Mouse (Mus musculus) stomach, postnatal 0 days (tissue): ENCODE data around the gene Cryab. TPM values are rescaled to one million over a fixed set of nuclear protein-coding genes. Genes with fewer than 3 reads are reported as not detected.

Source experiments
- ATAC-seq: fragments of 200-750 bp; cut with Nextera tagmentation; 2 replicates; pipeline ENCODE4 v1.8.0; 2017; ENCODE audit not compliant: low FRiP score, low TSS enrichment
- DNase-seq: peaks from one replicate; pipeline ENCODE4 v3.0.0-alpha.2; 2016; ENCODE audit warnings: low spot score
- H3K27ac ChIP-seq: fragments of 300-500 bp; sonication (generic); replicated peaks from 2 replicates; pipeline ENCODE4 v1.5.1; 2014; ENCODE audit warnings: mild to moderate bottlenecking, control low read depth
- H3K27me3 ChIP-seq: fragments of 300-500 bp; sonication (generic); 2 replicates; pipeline ENCODE4 v1.6.1; 2014; ENCODE audit warnings: low read length; ENCODE audit not compliant: control insufficient read depth, insufficient read depth
- H3K36me3 ChIP-seq: fragments of 300-500 bp; sonication (generic); 2 replicates; pipeline ENCODE4 v1.6.1; 2014; ENCODE audit warnings: low read length, mixed read lengths; ENCODE audit not compliant: control insufficient read depth, insufficient read depth
- H3K4me1 ChIP-seq: fragments of 300-500 bp; sonication (generic); replicated peaks from 2 replicates; pipeline ENCODE4 v1.6.1; 2014; ENCODE audit warnings: antibody characterized with exemption; ENCODE audit not compliant: control insufficient read depth, insufficient read depth
- H3K4me2 ChIP-seq: fragments of 300-500 bp; sonication (generic); replicated peaks from 2 replicates; pipeline ENCODE4 v1.6.1; 2014; ENCODE audit warnings: low read depth, mild to moderate bottlenecking, control low read depth, moderate library complexity
- H3K4me3 ChIP-seq: fragments of 300-500 bp; sonication (generic); 2 replicates; pipeline ENCODE4 v1.5.1; 2014; ENCODE audit warnings: low read depth, low read length, control low read depth
- H3K9ac ChIP-seq: fragments of 300-500 bp; sonication (generic); 2 replicates; pipeline ENCODE4 v1.6.1; 2014; ENCODE audit warnings: mild to moderate bottlenecking, low read length, control low read depth, mixed read lengths
- H3K9me3 ChIP-seq: fragments of 300-500 bp; sonication (generic); 2 replicates; pipeline ENCODE4 v1.6.1; 2016; ENCODE audit warnings: low read length; ENCODE audit not compliant: control insufficient read depth
- CTCF ChIP-seq: IDR thresholded peaks from 2 replicates; pipeline ENCODE4 v1.5.1; 2016; ENCODE audit warnings: antibody characterized with exemption, low read depth, mild to moderate bottlenecking, moderate library complexity
- EP300 ChIP-seq: optimal IDR thresholded peaks from 2 replicates; pipeline ENCODE3; 2016; ENCODE audit warnings: antibody characterized with exemption
- WGBS: fragments of 180-500 bp; shearing (Covaris S2); extraction: QIAGEN DNeasy Blood & Tissue Kit; methylation state at CpG from one replicate; pipeline ENCODE4 v1.1.7; 2014; 5-methylcytosine and 5-hydroxymethylcytosine counted together
- polyA plus RNA-seq: library from polyadenylated mRNA; unstranded; fragments of >200 nt; fragmentation: Nextera tagmentation; extraction: Ambion mirVana; gene quantifications from 2 replicates; pipeline ENCODE4 v1.2.1, GENCODE M21; 2015

Cryab gene
- polyA plus RNA-seq, 1 experiment from 2014 or later: 174 TPM

GRCm38 (mm10) chr9:50782155-50782554 is 31.0 kb downstream of the Cryab start:
- peak; percentile 34 for DNase-seq
- Histone ChIP-seq H3K36me3 (peaks cover 20% of the 10 kb centered on the region), H3K4me3 (no peak overlapping the region), H3K4me1 (no peaks in the 10 kb centered on the region), H3K27me3 (no peaks in the 10 kb centered on the region), H3K9ac (no peak overlapping the region), H3K9me3 (no peaks in the 10 kb centered on the region), H3K27ac (no peak overlapping the region), H3K4me2 (no peak overlapping the region)
- TF ChIP-seq CTCF: peak; percentile 66
- no peak for TF ChIP-seq EP300
- WGBS: 78% methylated on average over 2 of the region's 2 CpGs
- no peak for ATAC-seq

GRCm38 (mm10) chr9:50795266-50795665 is 44.1 kb downstream of the Cryab start:
- Histone ChIP-seq H3K4me1 (no peaks in the 10 kb centered on the region), H3K4me3 (no peak overlapping the region), H3K4me2 (no peak overlapping the region), H3K9me3 (no peaks in the 10 kb centered on the region), H3K36me3 (peaks cover 14% of the 10 kb centered on the region), H3K9ac (no peak overlapping the region), H3K27me3 (no peaks in the 10 kb centered on the region), H3K27ac (no peak overlapping the region)
- DNase-seq (no peak), ATAC-seq (no peak)
- WGBS: 83% methylated on average over 3 of the region's 3 CpGs
- TF ChIP-seq EP300 (no peak), CTCF (no peak)

DNA sequence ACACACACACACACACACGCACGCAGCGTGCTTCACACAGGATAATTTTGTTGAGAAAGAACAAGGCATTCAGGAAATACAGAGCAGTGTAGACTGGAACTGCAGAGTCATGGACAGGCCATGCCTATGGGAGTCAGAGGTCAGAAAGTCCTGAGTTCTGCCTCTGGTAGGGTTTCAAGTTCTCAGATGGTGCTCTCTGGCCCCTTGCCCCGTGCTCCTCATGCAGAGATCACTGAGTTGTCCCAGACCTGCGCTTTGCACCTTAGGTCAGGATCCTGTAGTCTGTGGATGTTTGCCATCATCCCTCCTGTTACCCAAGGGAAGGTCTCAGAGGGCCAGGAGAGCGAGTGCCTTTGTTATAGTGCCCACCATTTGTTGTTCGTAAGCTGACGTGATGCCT is 45.7 kb downstream of the Cryab start:
- H3K27me3 ChIP-seq: no peaks in the 10 kb centered on the region
- no peak overlapping the region for H3K9ac ChIP-seq
- H3K27ac ChIP-seq: no peak overlapping the region
- DNase-seq (no peak), ATAC-seq (no peak)
- H3K4me1 ChIP-seq: no peaks in the 10 kb centered on the region
- no peaks in the 10 kb centered on the region for H3K9me3 ChIP-seq
- peaks cover 7% of the 10 kb centered on the region for H3K36me3 ChIP-seq
- H3K4me3 ChIP-seq: no peak overlapping the region
- H3K4me2 ChIP-seq: no peak overlapping the region
- no peak for TF ChIP-seq CTCF
- TF ChIP-seq EP300: no peak
- WGBS: 87% methylated on average over 8 of the region's 8 CpGs

- Histone ChIP-seq H3K9me3 (no peaks in the 10 kb centered on the region), H3K27me3 (no peaks in the 10 kb centered on the region), H3K4me2 (no peak overlapping the region), H3K36me3 (peaks cover 7% of the 10 kb centered on the region), H3K27ac (no peak overlapping the region), H3K4me3 (no peak overlapping the region), H3K4me1 (no peaks in the 10 kb centered on the region), H3K9ac (no peak overlapping the region)
- TF ChIP-seq EP300: no peak
- TF ChIP-seq CTCF: no peak
- no peak for DNase-seq
- WGBS: 98% methylated on average over 7 of the region's 7 CpGs
- no peak for ATAC-seq
These were observed 46.5 kb downstream of the Cryab start for GRCm38 (mm10) chr9:50797641-50798040.

DNA sequence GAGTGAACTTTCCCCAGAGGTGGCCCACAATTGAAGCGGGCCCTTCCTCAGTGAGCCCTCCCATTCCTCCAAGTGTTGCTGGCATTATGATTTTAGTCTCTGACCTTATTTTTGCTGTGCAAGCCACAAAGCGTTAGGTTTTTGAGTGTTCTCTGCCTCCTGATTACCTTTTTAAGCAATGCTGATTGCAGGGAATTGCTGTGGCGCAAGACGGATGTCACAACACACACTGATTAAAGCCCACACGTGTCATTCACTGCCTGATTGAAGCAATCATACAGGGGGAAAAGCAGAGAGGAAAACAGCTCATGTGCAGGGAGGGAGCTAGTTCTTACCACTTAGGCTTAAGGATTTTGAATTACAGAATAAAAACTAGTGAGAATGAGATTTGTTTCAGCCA is 47.2 kb downstream of the Cryab start:
- Histone ChIP-seq H3K9ac (no peak overlapping the region), H3K4me3 (no peak overlapping the region), H3K4me2 (no peak overlapping the region), H3K27me3 (no peaks in the 10 kb centered on the region), H3K27ac (no peak overlapping the region), H3K36me3 (peaks cover 13% of the 10 kb centered on the region), H3K4me1 (no peaks in the 10 kb centered on the region), H3K9me3 (no peaks in the 10 kb centered on the region)
- DNase-seq (no peak), ATAC-seq (no peak)
- TF ChIP-seq EP300 (no peak), CTCF (no peak)
- 86% methylated on average over 5 of the region's 5 CpGs for WGBS

DNA sequence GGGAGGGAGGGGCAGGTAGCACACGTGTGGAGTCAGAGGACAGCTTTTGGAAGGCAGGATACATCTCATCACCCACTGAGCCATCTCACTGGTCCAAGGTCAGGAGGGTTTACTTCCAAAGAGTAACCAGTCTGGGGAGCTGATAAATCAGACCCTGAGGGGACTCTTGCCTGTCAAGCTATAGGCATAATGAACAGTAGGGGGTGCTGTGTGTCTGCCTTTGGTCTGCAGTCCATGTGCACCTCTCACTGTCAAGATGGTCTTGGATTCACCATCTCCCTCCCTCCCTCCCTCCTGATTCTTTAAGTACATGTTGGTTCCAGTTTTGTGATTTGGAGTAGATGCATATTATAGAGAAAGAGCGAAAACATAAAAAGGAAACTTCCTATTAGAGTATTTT is 49.9 kb downstream of the Cryab start:
- Histone ChIP-seq H3K9me3 (no peaks in the 10 kb centered on the region), H3K36me3 (peaks cover 15% of the 10 kb centered on the region), H3K9ac (no peak overlapping the region), H3K27ac (no peak overlapping the region), H3K4me2 (no peak overlapping the region), H3K27me3 (no peaks in the 10 kb centered on the region), H3K4me1 (no peaks in the 10 kb centered on the region), H3K4me3 (no peak overlapping the region)
- ATAC-seq (0 out of 2 replicates have a peak, but pooled peaks have one; percentile 54), DNase-seq (peak; percentile 35)
- TF ChIP-seq CTCF (peak; percentile 81), EP300 (no peak)
- 64% methylated on average over 2 of the region's 2 CpGs for WGBS
